Mouse (Mus musculus) neural tube, embryonic 15.5 days (tissue): Measurements from ENCODE around the gene Mkrn2os. TPM values are rescaled to one million over a fixed set of nuclear protein-coding genes. Genes with fewer than 3 reads are reported as not detected.
"Not testable (repeated sequence)": the region's sequence is repeated elsewhere in the genome, so short reads cannot be mapped to it uniquely, and the experiment has no call there.

Source experiments
- ATAC-seq: fragments of 200-750 bp; cut with Nextera tagmentation; 2 replicates; pipeline ENCODE4 v1.8.0; 2017; ENCODE audit warnings: mild to moderate bottlenecking, moderate TSS enrichment, moderate library complexity; ENCODE audit not compliant: low FRiP score
- H3K27ac ChIP-seq: fragments of 300-500 bp; sonication (generic); replicated peaks from 2 replicates; pipeline ENCODE4 v1.5.1; 2015; ENCODE audit warnings: mild to moderate bottlenecking, inconsistent platforms
- H3K27me3 ChIP-seq: fragments of 300-500 bp; sonication (generic); replicated peaks from 2 replicates; pipeline ENCODE4 v1.6.1; 2015; ENCODE audit warnings: inconsistent platforms
- H3K36me3 ChIP-seq: fragments of 300-500 bp; sonication (generic); 2 replicates; pipeline ENCODE4 v1.6.1; 2015; ENCODE audit warnings: inconsistent platforms
- H3K4me1 ChIP-seq: fragments of 300-500 bp; sonication (generic); 2 replicates; pipeline ENCODE4 v1.6.1; 2015; ENCODE audit warnings: inconsistent platforms
- H3K4me2 ChIP-seq: fragments of 300-500 bp; sonication (generic); 2 replicates; pipeline ENCODE4 v1.6.1; 2015; ENCODE audit warnings: inconsistent platforms, mild to moderate bottlenecking, moderate library complexity
- H3K4me3 ChIP-seq: fragments of 300-500 bp; sonication (generic); replicated peaks from 2 replicates; pipeline ENCODE4 v1.5.1; 2015; ENCODE audit warnings: mild to moderate bottlenecking, inconsistent platforms
- H3K9ac ChIP-seq: fragments of 300-500 bp; sonication (generic); replicated peaks from 2 replicates; pipeline ENCODE4 v1.6.1; 2015; ENCODE audit warnings: mild to moderate bottlenecking, inconsistent platforms
- H3K9me3 ChIP-seq: fragments of 300-500 bp; sonication (generic); replicated peaks from 2 replicates; pipeline ENCODE4 v1.6.1; 2016; ENCODE audit warnings: inconsistent platforms
- WGBS: fragments of 180-500 bp; shearing (Covaris S2); methylation state at CpG from one replicate; pipeline ENCODE4 v1.1.7; 2015; ENCODE audit warnings: mixed read lengths; 5-methylcytosine and 5-hydroxymethylcytosine counted together
- polyA plus RNA-seq: library from polyadenylated mRNA; unstranded; fragments of >200 nt; fragmentation: Nextera tagmentation; extraction: Ambion mirVana; gene quantifications from 2 replicates; pipeline ENCODE4 v1.2.1, GENCODE M21; 2015

The Mkrn2os gene
- 0.37 and 2.4 TPM in 2 replicates for polyA plus RNA-seq

DNA sequence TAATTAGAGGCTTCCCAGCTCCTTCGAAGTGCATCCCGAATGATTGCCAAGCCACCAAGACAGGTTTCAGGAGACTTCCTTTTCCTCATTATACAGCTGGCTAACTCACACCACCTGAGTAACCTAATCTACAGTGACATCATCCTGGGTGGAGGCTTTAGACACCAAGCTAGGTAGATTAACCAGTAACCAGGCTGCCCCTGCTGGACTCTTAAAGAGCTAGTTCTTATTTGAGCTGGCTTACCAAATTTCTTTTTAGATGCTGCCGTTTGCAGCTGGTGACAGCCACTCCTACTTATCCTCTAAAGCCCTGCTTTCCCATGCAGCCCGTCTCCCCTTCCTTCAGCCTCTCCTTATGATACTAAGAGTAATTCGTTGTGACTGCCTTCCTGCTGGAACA, at the start of gene Mkrn2os:
Gene Mkrn2os, minus strand, starts transcription at position 119 of the 400 bp plus-strand sequence.
- no peak within 1 kb of the TSS for H3K4me3 ChIP-seq
- no peak within 1 kb of the TSS for H3K4me2 ChIP-seq
- H3K9me3 ChIP-seq: no peaks in the 10 kb centered on the region
- H3K27me3 ChIP-seq: no peaks in the 10 kb centered on the region
- no peak within 1 kb of the TSS for H3K27ac ChIP-seq
- no peaks in the 10 kb centered on the region for H3K4me1 ChIP-seq
- 67% methylated on average over 5 of the region's 5 CpGs for WGBS
- no peak for ATAC-seq
- no peaks in the 10 kb centered on the region for H3K36me3 ChIP-seq
- H3K9ac ChIP-seq: no peak within 1 kb of the TSS

- not testable (repeated sequence) for H3K4me2 ChIP-seq, H3K27ac ChIP-seq, ATAC-seq, H3K27me3 ChIP-seq, H3K9ac ChIP-seq, H3K9me3 ChIP-seq, H3K4me3 ChIP-seq, H3K4me1 ChIP-seq
- 96% methylated on average over 7 of the region's 7 CpGs for WGBS
- peaks cover 49% of the 10 kb centered on the region for H3K36me3 ChIP-seq
Measured at GRCm38 (mm10) chr6:115638188-115638587, 45.8 kb upstream of the Mkrn2os start.

DNA sequence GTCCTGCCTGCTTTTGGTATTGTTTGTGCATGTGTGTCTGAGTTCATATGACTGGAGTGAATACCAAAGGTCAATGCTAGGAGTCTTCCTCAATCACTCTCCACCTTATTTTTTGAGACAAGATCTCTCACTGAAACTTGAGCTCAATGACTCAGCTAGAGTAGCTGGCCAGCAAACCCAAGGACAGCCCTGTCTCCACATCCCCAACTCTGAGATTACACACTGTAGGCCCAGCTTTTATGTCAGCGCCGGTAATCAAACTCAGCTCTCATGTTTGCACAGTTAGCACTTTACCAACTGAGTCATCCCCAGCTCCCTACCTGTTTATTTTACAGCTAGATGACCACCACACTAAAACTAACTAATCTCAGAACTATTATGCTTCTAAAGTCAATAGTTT, 41.6 kb upstream of the Mkrn2os start:
- H3K27ac ChIP-seq: no peak overlapping the region
- H3K4me1 ChIP-seq: no peaks in the 10 kb centered on the region
- H3K27me3 ChIP-seq: no peaks in the 10 kb centered on the region
- ATAC-seq: no peak
- no peaks in the 10 kb centered on the region for H3K9me3 ChIP-seq
- peaks cover 80% of the 10 kb centered on the region for H3K36me3 ChIP-seq
- H3K4me3 ChIP-seq: no peak overlapping the region
- H3K9ac ChIP-seq: no peak overlapping the region
- H3K4me2 ChIP-seq: no peak overlapping the region
- WGBS: 96% methylated on average over 2 of the region's 2 CpGs

- Histone ChIP-seq H3K9ac (no peak overlapping the region), H3K36me3 (peaks cover 74% of the 10 kb centered on the region), H3K4me3 (no peak overlapping the region), H3K4me1 (no peaks in the 10 kb centered on the region), H3K27me3 (no peaks in the 10 kb centered on the region), H3K27ac (no peak overlapping the region), H3K9me3 (no peaks in the 10 kb centered on the region), H3K4me2 (no peak overlapping the region)
- no peak for ATAC-seq
- 91% methylated on average over 3 of the region's 3 CpGs for WGBS
Measured at GRCm38 (mm10) chr6:115631056-115631795, 38.9 kb upstream of the Mkrn2os start.

- Histone ChIP-seq H3K9ac (no peak overlapping the region), H3K4me3 (no peak overlapping the region), H3K9me3 (no peaks in the 10 kb centered on the region), H3K4me2 (no peak overlapping the region), H3K4me1 (no peaks in the 10 kb centered on the region), H3K36me3 (peaks cover 77% of the 10 kb centered on the region), H3K27me3 (no peaks in the 10 kb centered on the region), H3K27ac (no peak overlapping the region)
- WGBS: 90% methylated on average over 5 of the region's 5 CpGs
- no peak for ATAC-seq
Measured at GRCm38 (mm10) chr6:115626121-115626520, 33.7 kb upstream of the Mkrn2os start.

- Histone ChIP-seq H3K4me2 (no peak overlapping the region), H3K4me3 (no peak overlapping the region), H3K9ac (no peak overlapping the region), H3K36me3 (peaks cover 97% of the 10 kb centered on the region), H3K27ac (no peak overlapping the region), H3K27me3 (no peaks in the 10 kb centered on the region), H3K9me3 (no peaks in the 10 kb centered on the region), H3K4me1 (no peaks in the 10 kb centered on the region)
- ATAC-seq: no peak
- 43% methylated on average over 1 of the region's 1 CpGs for WGBS
Measured at GRCm38 (mm10) chr6:115620942-115621341, 28.6 kb upstream of the Mkrn2os start.

GRCm38 (mm10) chr6:115619818-115620217, 27.4 kb upstream of the Mkrn2os start:
- peaks cover 97% of the 10 kb centered on the region for H3K36me3 ChIP-seq
- H3K27me3 ChIP-seq: no peaks in the 10 kb centered on the region
- no peaks in the 10 kb centered on the region for H3K9me3 ChIP-seq
- H3K4me1 ChIP-seq: no peaks in the 10 kb centered on the region
- ATAC-seq: no peak
- no peak overlapping the region for H3K27ac ChIP-seq
- 89% methylated on average over 10 of the region's 10 CpGs for WGBS
- H3K9ac ChIP-seq: no peak overlapping the region
- no peak overlapping the region for H3K4me2 ChIP-seq
- H3K4me3 ChIP-seq: no peak overlapping the region

GRCm38 (mm10) chr6:115615983-115616382, 23.6 kb upstream of the Mkrn2os start:
- Histone ChIP-seq H3K9ac (no peak overlapping the region), H3K4me3 (no peak overlapping the region), H3K36me3 (peaks cover 95% of the 10 kb centered on the region), H3K4me2 (no peak overlapping the region), H3K9me3 (no peaks in the 10 kb centered on the region), H3K4me1 (no peaks in the 10 kb centered on the region), H3K27ac (no peak overlapping the region), H3K27me3 (no peaks in the 10 kb centered on the region)
- no peak for ATAC-seq
- 92% methylated on average over 3 of the region's 3 CpGs for WGBS

DNA sequence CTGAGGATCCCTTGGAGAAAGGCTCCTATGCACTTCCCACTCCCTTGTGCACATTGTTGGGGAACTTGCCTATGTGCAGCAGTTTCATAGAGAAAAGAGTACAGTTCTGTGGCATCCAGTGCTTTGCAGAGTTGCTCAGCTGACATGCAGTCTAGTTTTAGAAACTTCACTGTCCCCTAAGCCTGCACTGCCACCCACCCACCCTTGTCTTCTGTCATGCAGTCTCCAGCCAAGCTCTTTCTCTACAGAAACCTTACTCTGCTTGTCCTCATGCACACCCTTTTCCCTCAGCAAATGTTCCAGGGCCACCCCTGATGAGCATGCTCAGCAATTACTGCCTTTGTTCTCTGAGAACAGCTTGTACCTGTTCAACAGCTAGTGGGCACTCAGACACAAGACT, 21.4 kb upstream of the Mkrn2os start:
- Histone ChIP-seq H3K4me3 (no peak overlapping the region), H3K36me3 (peaks cover 84% of the 10 kb centered on the region), H3K9me3 (no peaks in the 10 kb centered on the region), H3K27ac (no peak overlapping the region), H3K9ac (no peak overlapping the region), H3K27me3 (no peaks in the 10 kb centered on the region), H3K4me2 (no peak overlapping the region), H3K4me1 (no peaks in the 10 kb centered on the region)
- ATAC-seq: no peak

DNA sequence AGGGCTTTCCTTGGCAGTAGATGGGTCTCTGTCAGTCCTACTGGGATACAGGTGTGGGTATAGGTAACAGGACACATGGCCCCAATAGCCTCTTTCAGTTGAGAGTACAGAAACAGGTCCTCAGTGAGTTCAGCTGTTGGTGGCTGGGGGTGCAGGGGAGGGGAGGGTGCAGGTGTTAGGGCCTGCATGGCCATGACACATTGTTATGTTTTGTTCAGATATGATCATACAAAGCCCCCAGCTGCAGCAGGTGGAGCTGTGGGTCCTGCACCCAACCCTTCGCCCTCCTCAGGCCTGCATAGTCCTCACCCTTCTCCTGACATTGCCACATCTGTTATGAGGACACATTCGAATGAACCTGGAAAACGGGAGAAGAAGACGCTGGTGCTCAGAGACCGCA, 17.9 kb upstream of the Mkrn2os start:
- peaks cover 6% of the 10 kb centered on the region; the same call in 1 of the 2 replicates for H3K4me1 ChIP-seq
- H3K27me3 ChIP-seq: no peaks in the 10 kb centered on the region
- peaks cover 49% of the 10 kb centered on the region for H3K36me3 ChIP-seq
- H3K27ac ChIP-seq: no peak overlapping the region
- no peak overlapping the region for H3K4me3 ChIP-seq
- no peak for ATAC-seq
- WGBS: 91% methylated on average over 5 of the region's 5 CpGs
- H3K4me2 ChIP-seq: no peak overlapping the region
- H3K9ac ChIP-seq: no peak overlapping the region
- no peaks in the 10 kb centered on the region for H3K9me3 ChIP-seq

DNA sequence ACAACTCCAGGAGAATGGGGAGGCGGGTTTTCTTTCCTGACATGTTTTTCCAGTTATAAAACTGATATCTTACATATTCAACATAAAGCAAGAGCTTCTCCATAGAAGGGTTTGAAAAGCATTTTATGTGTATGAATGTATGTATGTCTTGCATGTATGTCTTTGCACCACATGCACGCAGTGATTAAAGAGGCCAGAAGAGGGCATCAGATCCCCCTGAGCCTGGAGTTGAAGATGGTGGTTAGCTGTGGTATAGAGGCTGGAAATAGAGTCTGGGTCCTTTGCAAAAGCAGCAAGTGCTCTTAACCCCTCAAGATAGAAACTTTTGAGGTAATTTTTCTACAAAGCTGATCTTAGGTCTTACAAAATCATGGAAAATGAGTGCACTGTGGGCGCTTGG, 16.7 kb upstream of the Mkrn2os start:
- Histone ChIP-seq H3K4me2 (no peak overlapping the region), H3K4me3 (no peak overlapping the region), H3K36me3 (peaks cover 37% of the 10 kb centered on the region), H3K9me3 (no peaks in the 10 kb centered on the region), H3K27me3 (no peaks in the 10 kb centered on the region), H3K9ac (no peak overlapping the region), H3K27ac (no peak overlapping the region), H3K4me1 (peaks cover 6% of the 10 kb centered on the region; the same call in 1 of the 2 replicates)
- no peak for ATAC-seq
- 75% methylated on average over 3 of the region's 3 CpGs for WGBS

DNA sequence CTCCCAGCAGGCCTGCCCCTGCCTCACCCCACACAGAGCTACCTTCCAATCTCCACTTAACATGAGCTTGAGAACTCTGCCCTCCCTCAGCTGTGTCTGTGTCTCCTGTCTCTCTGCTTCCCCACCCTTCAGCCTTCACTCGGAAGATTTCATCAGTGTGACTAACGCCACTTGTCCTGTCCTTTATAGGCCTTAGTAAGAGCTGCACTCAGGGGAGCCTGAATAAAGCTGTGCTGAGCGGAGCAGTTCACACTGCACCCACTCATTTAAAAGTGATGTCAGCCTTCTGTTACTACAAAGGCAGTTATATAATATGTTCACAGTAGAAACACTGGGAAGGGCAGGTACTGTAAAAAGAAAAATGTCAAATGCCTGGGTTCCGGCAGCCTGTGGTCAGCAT, 15.1 kb upstream of the Mkrn2os start:
- H3K4me3 ChIP-seq: no peak overlapping the region
- no peak overlapping the region for H3K9ac ChIP-seq
- no peak overlapping the region for H3K27ac ChIP-seq
- 59% methylated on average over 4 of the region's 4 CpGs for WGBS
- no peaks in the 10 kb centered on the region for H3K27me3 ChIP-seq
- H3K4me2 ChIP-seq: no peak overlapping the region
- peaks cover 16% of the 10 kb centered on the region for H3K4me1 ChIP-seq
- H3K36me3 ChIP-seq: peaks cover 21% of the 10 kb centered on the region
- no peaks in the 10 kb centered on the region for H3K9me3 ChIP-seq
- ATAC-seq: no peak
